Mouse (Mus musculus): ENCODE data around the gene Nfe2l3. TPM values are rescaled to one million over a fixed set of nuclear protein-coding genes. Genes with fewer than 3 reads are reported as not detected.

The Nfe2l3 gene
- polyA plus RNA-seq, 1 experiment from 2014 or later, result 2.8 TPM

GRCm38 (mm10) chr6:51404502-51404901 is 28.0 kb upstream of the Nfe2l3 start:
- Histone ChIP-seq H3K36me3 (no peaks in the 10 kb centered on the region), H3K27ac (replicated peaks) (no peak overlapping the region), H3K4me3 (no peak overlapping the region), H3K4me2 (no peak overlapping the region), H3K9me3 (no peaks in the 10 kb centered on the region), H3K27me3 (no peaks in the 10 kb centered on the region), H3K9ac (no peak overlapping the region), H3K4me1 (replicated peaks) (0 out of 2 replicates have a peak, but pooled peaks cover under 1% of the 10 kb centered on the region)
- 84% methylated on average over 4 of the region's 4 CpGs for WGBS
- no peak for ATAC-seq (ENCODE audit: low read depth)

GRCm38 (mm10) chr6:51416433-51416832 is 16.0 kb upstream of the Nfe2l3 start:
- WGBS, result 57% methylated on average over 1 of the region's 1 CpGs
- H3K27me3 ChIP-seq, result no peaks in the 10 kb centered on the region
- no peaks in the 10 kb centered on the region for H3K4me1 ChIP-seq (replicated peaks)
- ATAC-seq (ENCODE audit: low read depth), result no peak
- no peaks in the 10 kb centered on the region; the same call in 1 of the 2 replicates for H3K9me3 ChIP-seq
- H3K36me3 ChIP-seq, result no peaks in the 10 kb centered on the region
- H3K27ac ChIP-seq (replicated peaks), result no peak overlapping the region
- H3K4me2 ChIP-seq, result no peak overlapping the region
- H3K9ac ChIP-seq, result no peak overlapping the region
- no peak overlapping the region for H3K4me3 ChIP-seq

- Histone ChIP-seq H3K9ac (no peak overlapping the region), H3K4me3 (no peak overlapping the region), H3K36me3 (no peaks in the 10 kb centered on the region), H3K4me1 (replicated peaks) (no peaks in the 10 kb centered on the region), H3K27ac (replicated peaks) (no peak overlapping the region), H3K4me2 (no peak overlapping the region), H3K27me3 (no peaks in the 10 kb centered on the region), H3K9me3 (peaks cover 3% of the 10 kb centered on the region; the same call in 1 of the 2 replicates)
- WGBS, result 93% methylated on average over 4 of the region's 4 CpGs
- no peak for ATAC-seq (ENCODE audit: low read depth)
These were observed 15.0 kb upstream of the Nfe2l3 start for GRCm38 (mm10) chr6:51417306-51417936.

GRCm38 (mm10) chr6:51423466-51424122 is 8.9 kb upstream of the Nfe2l3 start:
- H3K4me1 ChIP-seq (replicated peaks), result no peaks in the 10 kb centered on the region
- no peak overlapping the region for H3K4me3 ChIP-seq
- H3K27ac ChIP-seq (replicated peaks), result no peak overlapping the region
- H3K36me3 ChIP-seq, result no peaks in the 10 kb centered on the region
- no peak overlapping the region for H3K4me2 ChIP-seq
- WGBS, result 51% methylated on average over 11 of the region's 11 CpGs
- H3K9ac ChIP-seq, result no peak overlapping the region
- ATAC-seq (ENCODE audit: low read depth), result no peak
- H3K27me3 ChIP-seq, result no peaks in the 10 kb centered on the region
- H3K9me3 ChIP-seq, result 0 out of 2 replicates have a peak, but pooled peaks cover 3% of the 10 kb centered on the region

GRCm38 (mm10) chr6:51424537-51424936 is 7.9 kb upstream of the Nfe2l3 start:
- Histone ChIP-seq H3K9ac (no peak overlapping the region), H3K4me2 (no peak overlapping the region), H3K27ac (replicated peaks) (no peak overlapping the region), H3K9me3 (0 out of 2 replicates have a peak, but pooled peaks cover 3% of the 10 kb centered on the region), H3K36me3 (no peaks in the 10 kb centered on the region), H3K4me3 (no peak overlapping the region), H3K4me1 (replicated peaks) (no peaks in the 10 kb centered on the region), H3K27me3 (no peaks in the 10 kb centered on the region)
- 90% methylated on average over 2 of the region's 2 CpGs for WGBS
- ATAC-seq (ENCODE audit: low read depth), result no peak

GRCm38 (mm10) chr6:51434270-51434669 is 1.8 kb downstream of the Nfe2l3 start:
- H3K9ac ChIP-seq, result no peak overlapping the region
- ATAC-seq (ENCODE audit: low read depth), result no peak
- H3K4me3 ChIP-seq, result peak overlapping the region; percentile 53; the same call in 1 of the 2 replicates
- no peaks in the 10 kb centered on the region for H3K36me3 ChIP-seq
- H3K4me1 ChIP-seq (replicated peaks), result peaks cover 25% of the 10 kb centered on the region
- peak overlapping the region; percentile 84 for H3K4me2 ChIP-seq
- H3K9me3 ChIP-seq, result no peaks in the 10 kb centered on the region
- peaks cover 54% of the 10 kb centered on the region for H3K27me3 ChIP-seq
- 39% methylated on average over 7 of the region's 7 CpGs for WGBS
- H3K27ac ChIP-seq (replicated peaks), result no peak overlapping the region

- 87% methylated on average over 4 of the region's 4 CpGs for WGBS
- no peak for ATAC-seq (ENCODE audit: low read depth)
- Histone ChIP-seq H3K9me3 (no peaks in the 10 kb centered on the region), H3K27ac (replicated peaks) (no peak overlapping the region), H3K4me2 (no peak overlapping the region), H3K4me3 (no peak overlapping the region), H3K4me1 (replicated peaks) (peaks cover 20% of the 10 kb centered on the region), H3K27me3 (peaks cover 36% of the 10 kb centered on the region), H3K36me3 (no peaks in the 10 kb centered on the region), H3K9ac (no peak overlapping the region)
These were observed 5.2 kb downstream of the Nfe2l3 start for GRCm38 (mm10) chr6:51437665-51438064.

- WGBS, result 91% methylated on average over 9 of the region's 9 CpGs
- Histone ChIP-seq H3K4me3 (no peak overlapping the region), H3K4me2 (no peak overlapping the region), H3K36me3 (no peaks in the 10 kb centered on the region), H3K9ac (no peak overlapping the region), H3K27me3 (peaks cover 25% of the 10 kb centered on the region), H3K9me3 (no peaks in the 10 kb centered on the region), H3K4me1 (replicated peaks) (peaks cover 8% of the 10 kb centered on the region), H3K27ac (replicated peaks) (no peak overlapping the region)
- no peak for ATAC-seq (ENCODE audit: low read depth)
These were observed 6.4 kb downstream of the Nfe2l3 start for GRCm38 (mm10) chr6:51438826-51439330.

- Histone ChIP-seq H3K4me2 (no peak overlapping the region), H3K9ac (no peak overlapping the region), H3K27me3 (no peaks in the 10 kb centered on the region), H3K27ac (replicated peaks) (no peak overlapping the region), H3K4me3 (no peak overlapping the region), H3K4me1 (replicated peaks) (no peaks in the 10 kb centered on the region), H3K9me3 (no peaks in the 10 kb centered on the region), H3K36me3 (no peaks in the 10 kb centered on the region)
- no peak for ATAC-seq (ENCODE audit: low read depth)
- WGBS, result 54% methylated on average over 9 of the region's 9 CpGs
These were observed 9.8 kb downstream of the Nfe2l3 start for GRCm38 (mm10) chr6:51442191-51442835.

GRCm38 (mm10) chr6:51452927-51453503 is 20.5 kb downstream of the Nfe2l3 start:
- Histone ChIP-seq H3K4me2 (no peak overlapping the region), H3K27me3 (no peaks in the 10 kb centered on the region), H3K4me3 (no peak overlapping the region), H3K27ac (replicated peaks) (no peak overlapping the region), H3K36me3 (peaks cover 10% of the 10 kb centered on the region), H3K9me3 (no peaks in the 10 kb centered on the region), H3K4me1 (replicated peaks) (peaks cover 7% of the 10 kb centered on the region; the same call in 1 of the 2 replicates), H3K9ac (no peak overlapping the region)
- 57% methylated on average over 7 of the region's 7 CpGs for WGBS
- ATAC-seq (ENCODE audit: low read depth), result no peak

GRCm38 (mm10) chr6:51454949-51455348 is 22.5 kb downstream of the Nfe2l3 start:
- H3K9ac ChIP-seq, result no peak overlapping the region
- peaks cover 7% of the 10 kb centered on the region for H3K4me1 ChIP-seq (replicated peaks)
- no peak overlapping the region for H3K4me2 ChIP-seq
- WGBS, result 71% methylated on average over 3 of the region's 3 CpGs
- H3K9me3 ChIP-seq, result no peaks in the 10 kb centered on the region
- no peak overlapping the region for H3K4me3 ChIP-seq
- H3K27ac ChIP-seq (replicated peaks), result no peak overlapping the region
- no peak for ATAC-seq (ENCODE audit: low read depth)
- peaks cover 25% of the 10 kb centered on the region for H3K36me3 ChIP-seq
- no peaks in the 10 kb centered on the region for H3K27me3 ChIP-seq

- 78% methylated on average over 1 of the region's 1 CpGs for WGBS
- peaks cover 7% of the 10 kb centered on the region for H3K4me1 ChIP-seq (replicated peaks)
- no peak overlapping the region for H3K27ac ChIP-seq (replicated peaks)
- no peak overlapping the region for H3K4me2 ChIP-seq
- no peaks in the 10 kb centered on the region for H3K27me3 ChIP-seq
- peaks cover 35% of the 10 kb centered on the region for H3K36me3 ChIP-seq
- no peak for ATAC-seq (ENCODE audit: low read depth)
- H3K4me3 ChIP-seq, result no peak overlapping the region
- H3K9me3 ChIP-seq, result no peaks in the 10 kb centered on the region
- H3K9ac ChIP-seq, result no peak overlapping the region
These were observed 23.7 kb downstream of the Nfe2l3 start for GRCm38 (mm10) chr6:51456198-51456597.
